Mouse (Mus musculus): ENCODE measurements around the gene Asprv1. TPM values are rescaled to one million over a fixed set of nuclear protein-coding genes. Genes with fewer than 3 reads are reported as not detected.
A peak's percentile ranks its signal among the peaks of the same experiment; 100 is the strongest.

Gene Asprv1
- polyA plus RNA-seq, 1 experiment from 2014 or later, result 0.50 TPM

GRCm38 (mm10) chr6:86668580-86669239, 40.7 kb downstream of the Asprv1 start, which contains the start of gene Mxd1:
Gene Mxd1, minus strand, starts transcription at chr6:86669161.
- H3K4me1 ChIP-seq (ENCODE audit: control insufficient read depth, insufficient read depth, low read length), result peaks cover 6% of the 10 kb centered on the region; the same call in 1 of the 2 replicates
- H3K36me3 ChIP-seq (ENCODE audit: control insufficient read depth, insufficient read depth, low read length), result peaks cover 25% of the 10 kb centered on the region
- H3K9me3 ChIP-seq (ENCODE audit: control insufficient read depth, low read length), result no peaks in the 10 kb centered on the region
- WGBS, result under 1% methylated on average over 65 of the region's 76 CpGs
- peak within 1 kb of the TSS; percentile 93 for H3K4me2 ChIP-seq (replicated peaks; ENCODE audit: low read depth, low read length)
- H3K9ac ChIP-seq (ENCODE audit: low read depth, low read length), result peak within 1 kb of the TSS; percentile 74
- H3K27ac ChIP-seq (ENCODE audit: low read depth, low read length), result peak within 1 kb of the TSS; percentile 63
- peak within 1 kb of the TSS; percentile 88 for H3K4me3 ChIP-seq (ENCODE audit: low read length)
- no peaks in the 10 kb centered on the region for H3K27me3 ChIP-seq (ENCODE audit: control insufficient read depth, insufficient read depth, low read length)
- no peak for ATAC-seq (ENCODE audit: low FRiP score, low TSS enrichment)

- H3K4me1 ChIP-seq (ENCODE audit: control insufficient read depth, insufficient read depth, low read length), result peaks cover 6% of the 10 kb centered on the region; the same call in 1 of the 2 replicates
- H3K27me3 ChIP-seq (ENCODE audit: control insufficient read depth, insufficient read depth, low read length), result no peaks in the 10 kb centered on the region
- peak overlapping the region; percentile 63 for H3K27ac ChIP-seq (ENCODE audit: low read depth, low read length)
- ATAC-seq (ENCODE audit: low FRiP score, low TSS enrichment), result peak; percentile 100
- no peaks in the 10 kb centered on the region for H3K9me3 ChIP-seq (ENCODE audit: control insufficient read depth, low read length)
- H3K9ac ChIP-seq (ENCODE audit: low read depth, low read length), result peak overlapping the region; percentile 74
- peak overlapping the region; percentile 88 for H3K4me3 ChIP-seq (ENCODE audit: low read length)
- peak overlapping the region; percentile 93 for H3K4me2 ChIP-seq (replicated peaks; ENCODE audit: low read depth, low read length)
- WGBS, result under 1% methylated on average over 36 of the region's 37 CpGs
- peaks cover 30% of the 10 kb centered on the region for H3K36me3 ChIP-seq (ENCODE audit: control insufficient read depth, insufficient read depth, low read length)
Measured at GRCm38 (mm10) chr6:86669240-86669727, 41.3 kb downstream of the Asprv1 start.

GRCm38 (mm10) chr6:86670873-86671272, 42.9 kb downstream of the Asprv1 start:
- WGBS, result 17% methylated on average over 2 of the region's 2 CpGs
- Histone ChIP-seq H3K4me1 (ENCODE audit: control insufficient read depth, insufficient read depth, low read length) (peaks cover 6% of the 10 kb centered on the region; the same call in 1 of the 2 replicates), H3K36me3 (ENCODE audit: control insufficient read depth, insufficient read depth, low read length) (peaks cover 45% of the 10 kb centered on the region), H3K9me3 (ENCODE audit: control insufficient read depth, low read length) (no peaks in the 10 kb centered on the region), H3K27ac (ENCODE audit: low read depth, low read length) (no peak overlapping the region), H3K4me3 (ENCODE audit: low read length) (no peak overlapping the region), H3K9ac (ENCODE audit: low read depth, low read length) (no peak overlapping the region), H3K27me3 (ENCODE audit: control insufficient read depth, insufficient read depth, low read length) (no peaks in the 10 kb centered on the region), H3K4me2 (replicated peaks; ENCODE audit: low read depth, low read length) (no peak overlapping the region)
- no peak for ATAC-seq (ENCODE audit: low FRiP score, low TSS enrichment)

DNA sequence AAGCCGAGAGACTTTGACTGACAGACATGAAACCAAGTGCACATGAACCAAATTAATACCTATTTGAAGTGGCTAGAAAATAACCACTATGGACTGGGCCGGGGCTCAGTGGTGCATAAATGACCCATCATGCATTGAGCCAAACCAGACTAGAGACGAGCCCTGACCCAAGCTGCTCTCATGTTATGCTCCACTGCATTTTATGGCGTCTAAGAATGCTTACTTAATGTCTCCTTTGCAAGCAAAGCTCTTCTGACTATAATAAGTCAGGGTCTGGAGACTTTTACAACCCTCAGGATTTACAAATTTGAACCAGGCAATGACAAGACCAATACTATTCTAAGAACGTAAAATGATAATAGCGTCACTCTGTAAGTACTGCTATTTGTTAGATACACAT, 50.4 kb downstream of the Asprv1 start:
- Histone ChIP-seq H3K4me1 (ENCODE audit: control insufficient read depth, insufficient read depth, low read length) (peaks cover 7% of the 10 kb centered on the region; the same call in 1 of the 2 replicates), H3K27ac (ENCODE audit: low read depth, low read length) (peak overlapping the region; percentile 63; the same call in 1 of the 2 replicates), H3K4me3 (ENCODE audit: low read length) (no peak overlapping the region), H3K9ac (ENCODE audit: low read depth, low read length) (no peak overlapping the region), H3K27me3 (ENCODE audit: control insufficient read depth, insufficient read depth, low read length) (no peaks in the 10 kb centered on the region), H3K4me2 (replicated peaks; ENCODE audit: low read depth, low read length) (no peak overlapping the region), H3K9me3 (ENCODE audit: control insufficient read depth, low read length) (no peaks in the 10 kb centered on the region), H3K36me3 (ENCODE audit: control insufficient read depth, insufficient read depth, low read length) (peaks cover 84% of the 10 kb centered on the region)
- peak; percentile 90 for ATAC-seq (ENCODE audit: low FRiP score, low TSS enrichment)
- 23% methylated on average over 6 of the region's 6 CpGs for WGBS

Other genes with a start within 250 kb of the Asprv1 start
- gene Pcyox1, start 231.0 kb upstream of the Asprv1 start, polyA plus RNA-seq (2014; fragmentation: Nextera tagmentation; extraction: Ambion mirVana), result 40.9 and 96.4 TPM in 2 replicates
- gene Tia1, start 223.9 kb upstream of the Asprv1 start, polyA plus RNA-seq (2014; fragmentation: Nextera tagmentation; extraction: Ambion mirVana), result 187 and 236 TPM in 2 replicates
- not detected in 2 replicates for gene Gm44790, start 201.5 kb upstream of the Asprv1 start, polyA plus RNA-seq (2014; fragmentation: Nextera tagmentation; extraction: Ambion mirVana)
- gene C87436, start 189.8 kb upstream of the Asprv1 start, polyA plus RNA-seq (2014; fragmentation: Nextera tagmentation; extraction: Ambion mirVana), result 23.3 and 23.5 TPM in 2 replicates
- 475 and 492 TPM in 2 replicates for gene Pcbp1, start 101.8 kb upstream of the Asprv1 start, polyA plus RNA-seq (2014; fragmentation: Nextera tagmentation; extraction: Ambion mirVana)
- gene Mxd1, start 41.0 kb downstream of the Asprv1 start, polyA plus RNA-seq (2014; fragmentation: Nextera tagmentation; extraction: Ambion mirVana), result 5.4 and 8.8 TPM in 2 replicates
- gene Snrnp27, start 56.4 kb downstream of the Asprv1 start, polyA plus RNA-seq (2014; fragmentation: Nextera tagmentation; extraction: Ambion mirVana), result 125 and 142 TPM in 2 replicates
- gene Gmcl1, start 105.2 kb downstream of the Asprv1 start, polyA plus RNA-seq (2014; fragmentation: Nextera tagmentation; extraction: Ambion mirVana), result 27.0 and 38.3 TPM in 2 replicates
- 28.1 and 34.7 TPM in 2 replicates for gene Anxa4, start 165.4 kb downstream of the Asprv1 start, polyA plus RNA-seq (2014; fragmentation: Nextera tagmentation; extraction: Ambion mirVana)
- gene Aak1, start 221.4 kb downstream of the Asprv1 start, polyA plus RNA-seq (2014; fragmentation: Nextera tagmentation; extraction: Ambion mirVana), result 11.2 and 18.2 TPM in 2 replicates

Measured in kidney, embryonic 14.5 days (tissue).